Mouse (Mus musculus) urinary bladder, postnatal 14 days (tissue): ENCODE measurements at regions not wholly inside any gene's neighbourhood (a gene's known extent, or its start where the extent isn't known, plus 50 kb on each side); places are given as distances from the start of the nearest gene placed in this dataset.

Experiments
- DNase-seq: peaks from one replicate; pipeline ENCODE4 v3.0.0; 2021; ENCODE audit warnings: low spot score

DNA sequence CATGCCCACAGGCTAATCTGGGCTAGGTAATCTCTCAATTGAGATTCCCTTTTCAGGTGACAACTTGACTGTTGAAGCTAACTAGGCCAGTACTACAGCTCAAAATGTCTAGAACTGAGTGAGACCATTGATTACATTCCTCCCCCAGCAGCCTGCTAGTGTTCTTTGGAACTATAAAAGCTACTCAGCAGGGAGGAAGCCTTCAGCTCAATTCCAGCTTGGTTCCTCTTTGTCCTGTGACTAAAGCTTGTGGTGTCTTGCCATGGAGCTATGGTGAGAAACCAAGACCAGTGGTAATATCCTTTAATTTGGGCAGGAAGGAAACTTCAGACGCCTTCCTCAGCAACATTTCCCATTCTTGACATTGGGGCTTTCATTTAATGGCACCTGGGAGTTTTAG is 52.9 kb upstream of the Ccser1 start:
- DNase-seq: no peak

DNA sequence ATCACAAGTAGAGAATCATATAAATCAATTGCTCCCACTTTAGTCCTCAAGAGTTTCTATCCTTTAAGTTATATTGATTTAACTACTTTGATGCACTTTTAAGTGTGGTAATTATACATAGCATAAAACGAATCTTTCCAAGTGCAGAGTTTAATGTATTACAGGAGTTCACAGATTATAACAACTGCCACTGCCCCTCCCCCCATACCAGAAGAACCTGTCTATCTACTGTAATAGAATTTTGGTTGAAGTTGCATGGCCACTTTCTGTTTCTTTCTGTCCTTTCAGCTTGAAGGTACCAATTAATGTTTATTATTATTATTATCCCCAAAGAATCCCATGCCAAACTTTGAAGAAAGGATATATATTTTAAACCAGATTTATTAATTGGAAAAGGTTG is 51.9 kb upstream of the Ccser1 start:
- DNase-seq: peak; percentile 61
